Comparison of ENCODE assay signal across 9 mouse cellular contexts in genomic region chr16:87784405-87784994, GRCm38 (mm10).
DNase-seq lines count a peak whose midpoint lies in the region; ATAC-seq lines count a peak whose summit lies in the region.
"Had no signal": no experiment of that assay in that cellular context is flagged by ENCODE, and none has a peak within 500 bp of the region (broad histone marks: within the 10 kb centered on the region; RNA-seq: fewer than 3 reads in every experiment).

No protein-coding gene starts in this region.

- intact Hi-C loops in gastrocnemius, postnatal 36 days (cut with DNase I) = no loop called here

- H3K9me3 ChIP-seq in midbrain, embryonic 10.5 days (replicated peaks) = no peaks in the 10 kb centered on the region
- H3K9me3 ChIP-seq in midbrain, embryonic 16.5 days (replicated peaks; ENCODE audit: control insufficient read depth, low read length, poor library complexity, severe bottlenecking) = no peaks in the 10 kb centered on the region
- no peaks in the 10 kb centered on the region for H3K9me3 ChIP-seq in heart, embryonic 10.5 days
- H3K9me3 ChIP-seq in kidney, embryonic 16.5 days (ENCODE audit: low read length) = no peaks in the 10 kb centered on the region
- no peaks in the 10 kb centered on the region for H3K9me3 ChIP-seq in stomach, embryonic 16.5 days (replicated peaks; ENCODE audit: control insufficient read depth, low read length)
- no peaks in the 10 kb centered on the region for H3K9me3 ChIP-seq in neural tube, embryonic 15.5 days (replicated peaks)

- H3K27me3 ChIP-seq in midbrain, embryonic 10.5 days (ENCODE audit: low read depth, poor library complexity, severe bottlenecking) = no peaks in the 10 kb centered on the region
- H3K27me3 ChIP-seq in midbrain, embryonic 16.5 days (ENCODE audit: control insufficient read depth, insufficient read depth, low read depth, low read length) = no peaks in the 10 kb centered on the region
- H3K27me3 ChIP-seq in heart, embryonic 10.5 days (ENCODE audit: insufficient read depth, poor library complexity, severe bottlenecking) = no peaks in the 10 kb centered on the region
- H3K27me3 ChIP-seq in kidney, embryonic 16.5 days (ENCODE audit: insufficient read depth, low read length) = 0 out of 2 replicates have a peak, but pooled peaks cover 3% of the 10 kb centered on the region
- no peaks in the 10 kb centered on the region for H3K27me3 ChIP-seq in stomach, embryonic 16.5 days (ENCODE audit: control insufficient read depth, insufficient read depth, low read length)
- no peaks in the 10 kb centered on the region for H3K27me3 ChIP-seq in neural tube, embryonic 15.5 days (replicated peaks)

- peak; percentile 12 for DNase-seq in midbrain, embryonic 10.5 days (ENCODE audit: low spot score)
- peak; percentile 74 for DNase-seq in heart, embryonic 10.5 days (ENCODE audit: low spot score)
- no peak for DNase-seq in gastrocnemius, postnatal 36 days

- H3K9ac ChIP-seq in midbrain, embryonic 16.5 days (ENCODE audit: low read depth, low read length) = no peak overlapping the region
- H3K9ac ChIP-seq in kidney, embryonic 16.5 days (replicated peaks; ENCODE audit: low read length) = no peak overlapping the region
- H3K9ac ChIP-seq in stomach, embryonic 16.5 days (ENCODE audit: low read length) = no peak overlapping the region
- no peak overlapping the region for H3K9ac ChIP-seq in neural tube, embryonic 15.5 days (replicated peaks)

- H3K36me3 ChIP-seq in midbrain, embryonic 10.5 days = no peaks in the 10 kb centered on the region
- no peaks in the 10 kb centered on the region for H3K36me3 ChIP-seq in midbrain, embryonic 16.5 days (ENCODE audit: control insufficient read depth, insufficient read depth, low read length)
- no peaks in the 10 kb centered on the region for H3K36me3 ChIP-seq in heart, embryonic 10.5 days
- no peaks in the 10 kb centered on the region for H3K36me3 ChIP-seq in kidney, embryonic 16.5 days (ENCODE audit: insufficient read depth, low read length)
- no peaks in the 10 kb centered on the region for H3K36me3 ChIP-seq in stomach, embryonic 16.5 days (ENCODE audit: control insufficient read depth, insufficient read depth, low read length)
- H3K36me3 ChIP-seq in neural tube, embryonic 15.5 days = no peaks in the 10 kb centered on the region

- H3K27ac ChIP-seq in midbrain, embryonic 10.5 days (replicated peaks) = no peak overlapping the region; the same call in 1 of the 2 replicates
- no peak overlapping the region for H3K27ac ChIP-seq in midbrain, embryonic 16.5 days (ENCODE audit: low read length)
- peak overlapping the region; percentile 5; the same call in 1 of the 2 replicates for H3K27ac ChIP-seq in heart, embryonic 10.5 days
- H3K27ac ChIP-seq in kidney, embryonic 16.5 days (ENCODE audit: low read length) = peak overlapping the region; percentile 70; the same call in 1 of the 2 replicates
- peak overlapping the region; percentile 3; the same call in 1 of the 2 replicates for H3K27ac ChIP-seq in stomach, embryonic 16.5 days (ENCODE audit: low read length)
- no peak overlapping the region for H3K27ac ChIP-seq in neural tube, embryonic 15.5 days (replicated peaks)

- H3K4me3 ChIP-seq in midbrain, embryonic 10.5 days = no peak overlapping the region
- no peak overlapping the region for H3K4me3 ChIP-seq in midbrain, embryonic 16.5 days (ENCODE audit: low read depth, low read length)
- no peak overlapping the region for H3K4me3 ChIP-seq in heart, embryonic 10.5 days
- H3K4me3 ChIP-seq in kidney, embryonic 16.5 days (ENCODE audit: low read length) = no peak overlapping the region
- H3K4me3 ChIP-seq in stomach, embryonic 16.5 days (replicated peaks; ENCODE audit: low read length) = no peak overlapping the region
- H3K4me3 ChIP-seq in neural tube, embryonic 15.5 days (replicated peaks) = no peak overlapping the region
- H3K4me3 ChIP-seq: erythroblast, embryonic 14.5 days had no signal

- ATAC-seq in midbrain, embryonic 16.5 days = no peak
- ATAC-seq in kidney, embryonic 16.5 days (ENCODE audit: low FRiP score, low TSS enrichment) = peak; percentile 62
- peak; percentile 87 for ATAC-seq in stomach, embryonic 16.5 days (ENCODE audit: insufficient read depth, low FRiP score)
- no peak for ATAC-seq in neural tube, embryonic 15.5 days (ENCODE audit: low FRiP score)
- ATAC-seq in megakaryocyte progenitor cell, adult 5-6 weeks (replicated peaks; ENCODE audit: poor library complexity) = no peak

- H3K4me2 ChIP-seq in midbrain, embryonic 16.5 days (ENCODE audit: low read length) = no peak overlapping the region
- H3K4me2 ChIP-seq in kidney, embryonic 16.5 days (replicated peaks; ENCODE audit: low read depth, low read length) = no peak overlapping the region; the same call in 1 of the 2 replicates
- no peak overlapping the region for H3K4me2 ChIP-seq in stomach, embryonic 16.5 days (ENCODE audit: low read depth, low read length)
- no peak overlapping the region for H3K4me2 ChIP-seq in neural tube, embryonic 15.5 days

- H3K4me1 ChIP-seq in midbrain, embryonic 10.5 days = peaks cover 28% of the 10 kb centered on the region
- H3K4me1 ChIP-seq in midbrain, embryonic 16.5 days (ENCODE audit: control insufficient read depth, insufficient read depth, low read length) = no peaks in the 10 kb centered on the region
- 0 out of 2 replicates have a peak, but pooled peaks cover 10% of the 10 kb centered on the region for H3K4me1 ChIP-seq in heart, embryonic 10.5 days
- H3K4me1 ChIP-seq in kidney, embryonic 16.5 days (ENCODE audit: insufficient read depth, low read length) = peaks cover 29% of the 10 kb centered on the region
- no peaks in the 10 kb centered on the region for H3K4me1 ChIP-seq in stomach, embryonic 16.5 days (ENCODE audit: control insufficient read depth, insufficient read depth, low read length)
- H3K4me1 ChIP-seq in neural tube, embryonic 15.5 days = peaks cover 10% of the 10 kb centered on the region

- 58% methylated on average over 13 of the region's 13 CpGs for WGBS in midbrain, embryonic 10.5 days
- 54% methylated on average over 13 of the region's 13 CpGs for WGBS in midbrain, embryonic 16.5 days
- 43% methylated on average over 13 of the region's 13 CpGs for WGBS in heart, embryonic 10.5 days
- 41% methylated on average over 13 of the region's 13 CpGs for WGBS in kidney, embryonic 16.5 days
- WGBS in stomach, embryonic 16.5 days = 44% methylated on average over 13 of the region's 13 CpGs
- 64% methylated on average over 13 of the region's 13 CpGs for WGBS in neural tube, embryonic 15.5 days

Comparison
In these comparisons a context has a peak if more than half of its experiments do, and no peak if none do; other contexts are left out.
1. DNase-seq: peak in midbrain, embryonic 10.5 days (single experiment) and heart, embryonic 10.5 days (single experiment); none in gastrocnemius, postnatal 36 days (0 of 2).
2. H3K27ac ChIP-seq: peak in heart, embryonic 10.5 days (single experiment), kidney, embryonic 16.5 days (single experiment) and stomach, embryonic 16.5 days (single experiment); none in midbrain, embryonic 10.5 days (single experiment), midbrain, embryonic 16.5 days (single experiment) and neural tube, embryonic 15.5 days (single experiment).
3. ATAC-seq: peak in kidney, embryonic 16.5 days (single experiment) and stomach, embryonic 16.5 days (single experiment); none in midbrain, embryonic 16.5 days (single experiment), neural tube, embryonic 15.5 days (single experiment) and megakaryocyte progenitor cell, adult 5-6 weeks (single experiment).